Mouse (Mus musculus): ENCODE measurements at regions not wholly inside any gene's neighbourhood (a gene's known extent, or its start where the extent isn't known, plus 50 kb on each side); places are given as distances from the start of the nearest gene placed in this dataset.

DNA sequence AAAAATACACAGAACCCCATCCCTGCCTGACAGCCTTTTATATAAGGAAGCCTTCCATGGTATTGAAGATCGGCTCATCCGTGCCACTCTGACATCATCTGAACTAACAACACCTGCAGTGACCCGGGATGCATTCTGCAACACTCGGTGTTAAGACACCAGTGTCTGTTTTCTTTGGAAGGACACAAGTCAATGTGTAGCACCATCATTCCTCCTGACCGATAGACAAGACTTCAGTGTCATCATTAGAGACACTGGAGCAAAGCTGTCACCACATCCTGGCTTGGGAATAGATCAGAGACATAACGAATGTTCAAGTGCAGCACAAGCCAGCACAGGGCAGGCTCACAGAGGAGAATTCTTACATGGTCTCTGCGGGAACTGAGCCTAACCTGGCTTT lies 77.5 kb upstream of the Runx1 start:
- ATAC-seq (ENCODE audit: low FRiP score) (no peak), DNase-seq (ENCODE audit: low spot score) (no peak)
- H3K27ac ChIP-seq (ENCODE audit: low read depth, low read length) = no peak overlapping the region
- no peaks in the 10 kb centered on the region for H3K4me1 ChIP-seq (ENCODE audit: insufficient read depth, low read length)
- no peak overlapping the region for H3K4me3 ChIP-seq (ENCODE audit: low read depth, low read length)
- no peak for TF ChIP-seq CTCF (IDR thresholded peaks at IDR 0.05)
- no peak overlapping the region for H3K9ac ChIP-seq (replicated peaks; ENCODE audit: low read length, poor library complexity, severe bottlenecking)
- no peaks in the 10 kb centered on the region for H3K27me3 ChIP-seq (ENCODE audit: insufficient read depth, low read length)
- 88% methylated on average over 7 of the region's 7 CpGs for WGBS
- H3K9me3 ChIP-seq (ENCODE audit: low read length) = no peaks in the 10 kb centered on the region
- no peak overlapping the region for H3K4me2 ChIP-seq (ENCODE audit: low read depth, low read length, poor library complexity, severe bottlenecking)
- H3K36me3 ChIP-seq (ENCODE audit: insufficient read depth, low read length) = no peaks in the 10 kb centered on the region

DNA sequence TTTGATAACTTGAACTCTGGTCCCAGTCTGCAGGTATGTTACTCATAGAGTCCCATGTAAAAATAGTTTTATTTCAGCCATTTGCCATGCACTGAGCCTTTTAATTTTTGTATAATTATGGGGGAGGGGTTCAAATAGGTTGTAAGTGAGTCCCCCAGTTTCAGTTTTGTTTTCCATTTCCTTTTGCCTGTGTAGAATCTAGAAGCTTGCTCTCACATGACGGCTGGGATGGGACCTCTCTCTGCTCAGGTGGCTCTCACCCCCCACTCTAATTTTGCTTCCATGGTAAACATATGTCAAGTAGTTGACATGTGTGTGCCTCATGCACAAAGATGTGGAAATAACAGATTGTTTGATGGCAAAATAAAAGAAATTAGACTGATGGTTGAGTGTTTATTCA lies 73.8 kb upstream of the Runx1 start:
- 83% methylated on average over 1 of the region's 1 CpGs for WGBS
- ATAC-seq (ENCODE audit: low FRiP score) (no peak), DNase-seq (ENCODE audit: low spot score) (no peak)
- no peak for TF ChIP-seq CTCF (IDR thresholded peaks at IDR 0.05)
- no peak overlapping the region for H3K9ac ChIP-seq (replicated peaks; ENCODE audit: low read length, poor library complexity, severe bottlenecking)
- no peaks in the 10 kb centered on the region for H3K4me1 ChIP-seq (ENCODE audit: insufficient read depth, low read length)
- H3K9me3 ChIP-seq (ENCODE audit: low read length) = no peaks in the 10 kb centered on the region
- H3K36me3 ChIP-seq (ENCODE audit: insufficient read depth, low read length) = no peaks in the 10 kb centered on the region
- no peak overlapping the region for H3K27ac ChIP-seq (ENCODE audit: low read depth, low read length)
- H3K27me3 ChIP-seq (ENCODE audit: insufficient read depth, low read length) = no peaks in the 10 kb centered on the region
- H3K4me2 ChIP-seq (ENCODE audit: low read depth, low read length, poor library complexity, severe bottlenecking) = no peak overlapping the region
- no peak overlapping the region for H3K4me3 ChIP-seq (ENCODE audit: low read depth, low read length)

DNA sequence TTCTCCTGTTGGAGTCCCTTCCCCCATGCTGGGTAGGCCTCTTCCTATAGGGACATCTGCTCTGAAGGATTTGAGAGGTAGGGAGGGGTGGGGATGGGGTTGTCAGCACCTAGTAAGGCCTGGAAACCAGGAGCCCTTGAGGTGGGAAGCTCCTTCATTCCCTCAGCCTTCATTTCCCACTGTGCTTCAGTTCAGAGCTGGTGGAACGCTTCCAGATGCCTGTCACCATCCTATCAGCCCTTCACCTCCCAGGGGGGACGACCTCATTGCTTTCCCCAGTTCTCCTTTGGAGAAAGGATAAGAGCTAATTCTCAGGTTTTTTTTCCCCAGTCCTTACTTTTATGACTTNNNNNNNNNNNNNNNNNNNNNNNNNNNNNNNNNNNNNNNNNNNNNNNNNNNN lies 65.8 kb upstream of the Runx1 start:
- ATAC-seq (ENCODE audit: low FRiP score) = no peak
- Histone ChIP-seq H3K27me3 (ENCODE audit: insufficient read depth, low read length) (no peaks in the 10 kb centered on the region), H3K36me3 (ENCODE audit: insufficient read depth, low read length) (no peaks in the 10 kb centered on the region), H3K27ac (ENCODE audit: low read depth, low read length) (no peak overlapping the region), H3K4me3 (ENCODE audit: low read depth, low read length) (no peak overlapping the region), H3K4me1 (ENCODE audit: insufficient read depth, low read length) (no peaks in the 10 kb centered on the region), H3K4me2 (ENCODE audit: low read depth, low read length, poor library complexity, severe bottlenecking) (no peak overlapping the region), H3K9me3 (ENCODE audit: low read length) (no peaks in the 10 kb centered on the region), H3K9ac (replicated peaks; ENCODE audit: low read length, poor library complexity, severe bottlenecking) (no peak overlapping the region)
- TF ChIP-seq CTCF (IDR thresholded peaks at IDR 0.05) = no peak
- DNase-seq (ENCODE audit: low spot score) = no peak
- WGBS = 79% methylated on average over 2 of the region's 2 CpGs

DNA sequence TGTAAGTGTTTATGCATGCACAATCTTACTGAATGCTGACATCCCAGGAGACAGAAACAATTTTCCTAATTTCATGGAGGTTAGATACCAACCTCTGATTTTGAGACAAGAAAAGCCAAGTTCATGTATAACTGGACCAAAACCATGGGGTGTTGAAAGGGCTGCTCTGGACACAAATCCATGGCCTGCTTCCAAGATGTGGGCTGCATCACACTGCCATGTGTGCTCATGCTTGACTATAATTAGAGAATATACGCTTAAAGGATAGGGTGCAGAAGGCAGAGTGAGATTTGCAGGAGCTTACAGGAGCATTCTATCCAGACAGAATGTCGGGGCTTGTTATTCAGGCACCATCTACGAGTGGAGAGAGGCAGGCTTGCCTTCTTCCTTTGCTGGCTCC lies 64.8 kb upstream of the Runx1 start:
- H3K9ac ChIP-seq (replicated peaks; ENCODE audit: low read length, poor library complexity, severe bottlenecking) = no peak overlapping the region
- no peaks in the 10 kb centered on the region for H3K9me3 ChIP-seq (ENCODE audit: low read length)
- H3K4me3 ChIP-seq (ENCODE audit: low read depth, low read length) = no peak overlapping the region
- no peak overlapping the region for H3K4me2 ChIP-seq (ENCODE audit: low read depth, low read length, poor library complexity, severe bottlenecking)
- 74% methylated on average over 3 of the region's 3 CpGs for WGBS
- no peaks in the 10 kb centered on the region for H3K4me1 ChIP-seq (ENCODE audit: insufficient read depth, low read length)
- no peak for TF ChIP-seq CTCF (IDR thresholded peaks at IDR 0.05)
- H3K27ac ChIP-seq (ENCODE audit: low read depth, low read length) = no peak overlapping the region
- DNase-seq (ENCODE audit: low spot score) = no peak
- ATAC-seq (ENCODE audit: low FRiP score) = no peak
- no peaks in the 10 kb centered on the region for H3K36me3 ChIP-seq (ENCODE audit: insufficient read depth, low read length)
- H3K27me3 ChIP-seq (ENCODE audit: insufficient read depth, low read length) = no peaks in the 10 kb centered on the region

DNA sequence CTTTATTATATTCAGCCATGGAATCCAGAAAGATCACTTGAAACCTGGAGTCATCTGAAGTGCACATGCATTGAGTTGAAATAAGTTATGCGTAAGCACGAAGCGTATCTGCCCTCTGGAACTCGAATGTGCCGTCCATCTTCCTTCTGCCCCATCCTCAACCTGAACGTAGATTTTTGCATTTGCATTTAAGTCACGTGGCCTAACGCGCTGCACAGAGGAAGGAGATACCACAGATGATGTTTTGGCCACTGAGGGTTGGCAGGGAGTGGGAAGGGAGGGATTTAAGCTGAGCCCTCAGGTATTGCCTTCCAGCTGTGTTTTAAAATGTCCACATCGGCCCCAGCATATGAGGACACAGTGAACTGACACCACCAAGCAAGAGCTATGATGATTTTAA lies 63.6 kb upstream of the Runx1 start:
- DNase-seq (ENCODE audit: low spot score) (no peak), ATAC-seq (ENCODE audit: low FRiP score) (no peak)
- Histone ChIP-seq H3K4me2 (ENCODE audit: low read depth, low read length, poor library complexity, severe bottlenecking) (no peak overlapping the region), H3K36me3 (ENCODE audit: insufficient read depth, low read length) (no peaks in the 10 kb centered on the region), H3K4me3 (ENCODE audit: low read depth, low read length) (no peak overlapping the region), H3K27me3 (ENCODE audit: insufficient read depth, low read length) (no peaks in the 10 kb centered on the region), H3K9me3 (ENCODE audit: low read length) (no peaks in the 10 kb centered on the region), H3K27ac (ENCODE audit: low read depth, low read length) (no peak overlapping the region), H3K9ac (replicated peaks; ENCODE audit: low read length, poor library complexity, severe bottlenecking) (no peak overlapping the region), H3K4me1 (ENCODE audit: insufficient read depth, low read length) (no peaks in the 10 kb centered on the region)
- 88% methylated on average over 10 of the region's 10 CpGs for WGBS
- TF ChIP-seq CTCF (IDR thresholded peaks at IDR 0.05) = no peak

DNA sequence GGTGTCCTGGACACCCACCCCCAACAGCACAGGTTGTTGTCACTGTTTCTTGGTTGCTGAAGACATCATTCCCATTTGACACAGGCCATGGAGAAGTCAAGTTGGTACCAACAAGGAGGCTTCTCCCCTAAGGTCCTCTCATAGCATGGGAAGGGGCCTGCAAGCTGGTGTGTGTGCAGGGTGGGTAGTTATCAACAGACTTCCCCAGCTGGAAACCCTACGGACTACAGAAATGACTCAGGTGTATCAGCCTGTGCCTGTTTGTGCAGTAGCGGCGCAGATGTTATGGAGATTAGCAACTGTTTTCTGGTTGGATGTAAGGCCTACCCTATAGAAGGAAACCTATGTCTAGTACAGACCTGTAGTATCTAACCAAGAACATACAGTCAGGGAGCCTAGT lies 60.3 kb upstream of the Runx1 start:
- ATAC-seq (ENCODE audit: low FRiP score) (no peak), DNase-seq (ENCODE audit: low spot score) (no peak)
- no peaks in the 10 kb centered on the region for H3K9me3 ChIP-seq (ENCODE audit: low read length)
- H3K27me3 ChIP-seq (ENCODE audit: insufficient read depth, low read length) = no peaks in the 10 kb centered on the region
- no peaks in the 10 kb centered on the region for H3K36me3 ChIP-seq (ENCODE audit: insufficient read depth, low read length)
- TF ChIP-seq CTCF (IDR thresholded peaks at IDR 0.05) = no peak
- H3K27ac ChIP-seq (ENCODE audit: low read depth, low read length) = no peak overlapping the region
- H3K4me2 ChIP-seq (ENCODE audit: low read depth, low read length, poor library complexity, severe bottlenecking) = no peak overlapping the region
- H3K9ac ChIP-seq (replicated peaks; ENCODE audit: low read length, poor library complexity, severe bottlenecking) = no peak overlapping the region
- no peak overlapping the region for H3K4me3 ChIP-seq (ENCODE audit: low read depth, low read length)
- no peaks in the 10 kb centered on the region for H3K4me1 ChIP-seq (ENCODE audit: insufficient read depth, low read length)
- 96% methylated on average over 3 of the region's 3 CpGs for WGBS

DNA sequence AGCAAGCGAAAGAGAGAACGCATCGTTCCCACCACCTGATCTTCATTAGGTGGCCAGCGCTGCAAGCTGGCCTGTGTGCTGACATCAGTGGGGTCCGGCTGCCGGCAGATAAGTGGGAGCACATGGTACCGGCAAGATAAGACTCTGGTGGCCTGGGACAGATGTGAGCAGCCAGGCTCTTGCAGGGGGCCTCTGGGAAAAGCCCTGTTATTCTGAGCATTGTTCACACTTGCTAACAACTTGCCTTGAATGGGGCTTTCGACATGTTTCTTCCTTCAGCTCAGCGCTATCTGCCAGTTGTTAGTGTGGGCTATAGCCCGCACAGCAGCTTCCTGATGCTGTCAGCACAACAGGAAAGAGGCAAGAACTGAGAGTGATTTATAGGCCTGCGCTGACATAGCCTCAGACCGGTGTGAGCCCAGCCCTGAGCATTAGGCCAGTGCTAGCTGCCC lies 57.9 kb upstream of the Runx1 start:
- no peak for TF ChIP-seq CTCF (IDR thresholded peaks at IDR 0.05)
- no peak for ATAC-seq (ENCODE audit: low FRiP score)
- H3K27me3 ChIP-seq (ENCODE audit: insufficient read depth, low read length) = no peaks in the 10 kb centered on the region
- no peaks in the 10 kb centered on the region for H3K4me1 ChIP-seq (ENCODE audit: insufficient read depth, low read length)
- no peaks in the 10 kb centered on the region for H3K9me3 ChIP-seq (ENCODE audit: low read length)
- H3K36me3 ChIP-seq (ENCODE audit: insufficient read depth, low read length) = no peaks in the 10 kb centered on the region
- no peak for DNase-seq (ENCODE audit: low spot score)
- WGBS = 79% methylated on average over 12 of the region's 12 CpGs
- no peak overlapping the region for H3K9ac ChIP-seq (replicated peaks; ENCODE audit: low read length, poor library complexity, severe bottlenecking)
- H3K27ac ChIP-seq (ENCODE audit: low read depth, low read length) = no peak overlapping the region
- H3K4me2 ChIP-seq (ENCODE audit: low read depth, low read length, poor library complexity, severe bottlenecking) = no peak overlapping the region
- H3K4me3 ChIP-seq (ENCODE audit: low read depth, low read length) = no peak overlapping the region
